Mouse (Mus musculus) heart, postnatal 0 days (tissue): ENCODE results near the gene Fam114a1.

ENCODE experiments used
- CTCF ChIP-seq: IDR thresholded peaks from 2 replicates; pipeline ENCODE4 v1.5.1; 2016; ENCODE audit warnings: antibody characterized with exemption, control low read depth, low read depth
- EP300 ChIP-seq: IDR thresholded peaks from 2 replicates; pipeline ENCODE4 v1.6.1; 2016; ENCODE audit warnings: antibody characterized with exemption, low read depth

DNA sequence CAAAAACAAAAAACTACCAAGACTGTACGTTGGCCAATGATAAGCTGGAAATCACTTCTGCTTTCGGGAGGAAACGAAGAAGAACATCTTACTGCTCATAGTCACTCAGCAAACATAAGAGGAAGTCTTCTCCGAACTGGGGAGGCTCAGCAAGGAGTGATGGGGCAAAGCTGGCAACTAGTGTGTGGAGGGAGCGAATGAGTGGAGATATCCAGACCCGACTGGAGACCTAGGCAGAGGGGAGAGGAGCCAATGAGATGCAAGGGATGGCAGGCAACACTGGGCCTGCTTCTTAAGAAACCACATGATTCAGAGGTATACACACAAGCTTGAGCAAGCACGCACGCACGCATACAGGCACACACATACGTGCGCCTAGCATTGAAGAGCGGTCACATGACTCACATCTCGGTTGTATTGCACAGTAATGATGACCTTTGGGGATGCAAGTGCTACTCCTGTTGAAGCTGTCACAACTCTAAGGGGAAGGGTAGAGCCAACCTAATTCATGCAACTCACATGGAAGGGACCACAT lies 8.9 kb upstream of the Fam114a1 start:
- TF ChIP-seq CTCF: no peak
- TF ChIP-seq EP300: no peak
